Mouse (Mus musculus) cerebellum, postnatal 4 days (tissue): ENCODE results near the gene Rpp25l.
"Not testable (repeated sequence)": the region's sequence is repeated elsewhere in the genome, so short reads cannot be mapped to it uniquely, and the experiment has no call there.

Experiments used
- DNase-seq, 2 experiments: peaks; one replicate each; pipeline ENCODE4 v3.0.0; 2022; ENCODE audit warnings: low spot score in 2 of 2, mixed read lengths in 1 of 2

Gene Rpp25l

DNA sequence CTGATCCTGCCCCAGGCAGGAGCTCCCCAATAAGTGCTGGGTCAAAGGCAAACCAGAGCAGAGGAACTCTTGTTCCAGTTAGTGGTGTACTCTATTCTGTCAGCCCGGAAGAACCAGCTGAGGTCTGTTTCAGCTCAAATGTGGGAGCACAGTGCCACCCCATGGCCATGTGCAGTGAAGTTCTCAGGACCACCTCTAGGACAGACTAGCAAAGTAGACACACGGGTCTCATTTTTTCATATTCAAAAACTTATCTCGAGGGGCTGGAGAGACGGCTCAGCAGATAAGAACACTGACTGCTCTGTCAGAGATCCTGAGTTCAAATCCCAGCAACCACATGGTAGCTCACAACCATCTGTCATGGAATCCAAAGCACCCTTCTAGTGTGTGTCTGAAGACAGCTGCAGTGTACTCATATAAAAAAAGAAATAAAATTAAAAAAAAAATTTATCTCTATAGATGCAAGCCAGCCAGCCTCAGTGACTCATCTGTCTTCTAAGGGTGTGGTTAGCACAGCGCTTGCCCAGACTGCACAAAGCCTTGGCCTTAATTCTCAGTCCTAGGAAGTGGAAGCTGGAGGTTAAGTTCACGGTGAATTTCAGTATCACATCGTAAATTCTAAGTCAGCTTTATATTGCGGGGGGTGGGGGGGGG lies 24.4 kb upstream of the Rpp25l start:
- DNase-seq: peak; percentile 61 to 73

DNA sequence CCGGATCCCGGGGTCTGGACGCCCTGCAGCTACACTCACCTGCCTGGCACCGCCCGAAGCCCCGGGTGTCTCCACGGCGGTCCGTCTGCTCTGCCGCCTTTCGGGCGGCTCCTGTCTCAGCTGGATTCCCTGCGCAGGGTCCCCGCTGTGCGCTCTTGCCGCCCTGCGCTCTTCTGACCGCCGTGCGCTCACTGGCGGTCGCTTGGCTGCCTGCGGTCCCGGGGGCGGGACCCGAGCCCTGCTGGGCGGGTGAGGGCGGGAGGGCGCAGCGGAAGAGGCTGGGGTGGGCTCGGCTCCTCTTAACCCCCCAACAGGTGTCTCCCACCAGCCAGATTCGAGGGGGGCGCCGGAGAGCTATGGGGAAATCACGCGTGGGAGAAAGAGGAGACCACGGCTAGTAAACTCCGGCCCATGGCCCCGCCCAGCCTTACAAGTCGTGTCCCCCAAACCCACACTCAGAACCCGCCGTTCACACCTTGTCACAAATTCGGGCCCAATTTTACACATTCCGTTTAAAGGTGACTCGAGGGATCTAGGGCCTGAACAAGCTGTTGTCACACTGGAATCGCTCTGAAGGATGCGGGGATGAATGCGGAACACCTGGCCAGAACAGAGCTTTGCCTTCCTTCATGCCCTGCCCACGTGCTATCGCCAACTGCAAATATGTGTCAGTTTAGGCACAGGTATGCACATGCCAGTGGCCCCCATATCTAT lies 17.9 kb upstream of the Rpp25l start, which contains the start of gene Arid3c:
Arid3c (minus strand) TSS at position 91 of the 714 bp plus-strand sequence.
- DNase-seq: no peak

DNA sequence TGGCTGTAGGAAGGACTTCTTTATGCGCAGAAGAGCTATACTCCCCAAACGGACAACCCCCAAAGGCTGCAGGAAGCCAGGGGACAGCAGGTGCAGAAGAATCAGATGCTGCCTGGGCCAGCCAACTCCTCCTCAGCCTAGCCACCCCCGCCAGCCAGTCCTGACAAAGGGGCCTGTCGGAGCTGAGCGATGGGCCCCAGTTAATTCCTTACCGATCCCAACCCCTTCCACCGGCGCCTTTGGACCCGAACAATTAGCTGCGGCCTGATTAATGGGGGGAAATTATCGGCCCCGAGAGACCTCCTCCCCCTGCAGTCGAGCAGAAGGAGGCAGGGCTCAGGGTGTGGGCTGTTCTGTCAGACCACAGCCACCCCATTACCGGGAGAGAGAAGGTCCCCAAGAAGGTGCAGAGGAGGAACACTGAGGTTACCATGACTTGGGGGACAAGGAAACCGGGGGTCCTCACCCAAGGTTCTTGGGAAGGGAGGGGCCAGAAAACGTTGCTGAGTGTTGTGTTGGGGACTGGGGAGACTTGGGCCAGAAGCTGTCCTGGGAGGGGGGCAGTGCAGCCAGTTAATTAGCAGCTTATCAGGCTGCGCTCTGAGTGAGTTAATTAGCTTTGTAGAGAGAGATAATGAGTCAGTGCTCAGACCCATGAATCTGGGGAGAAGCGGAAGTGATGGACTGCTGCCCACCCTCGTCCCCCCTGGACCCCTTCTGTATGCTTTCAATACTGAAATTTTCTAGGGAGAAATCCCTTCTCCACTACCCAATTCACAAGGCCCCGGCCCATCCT lies 13.7 kb upstream of the Rpp25l start:
- no peak for DNase-seq

DNA sequence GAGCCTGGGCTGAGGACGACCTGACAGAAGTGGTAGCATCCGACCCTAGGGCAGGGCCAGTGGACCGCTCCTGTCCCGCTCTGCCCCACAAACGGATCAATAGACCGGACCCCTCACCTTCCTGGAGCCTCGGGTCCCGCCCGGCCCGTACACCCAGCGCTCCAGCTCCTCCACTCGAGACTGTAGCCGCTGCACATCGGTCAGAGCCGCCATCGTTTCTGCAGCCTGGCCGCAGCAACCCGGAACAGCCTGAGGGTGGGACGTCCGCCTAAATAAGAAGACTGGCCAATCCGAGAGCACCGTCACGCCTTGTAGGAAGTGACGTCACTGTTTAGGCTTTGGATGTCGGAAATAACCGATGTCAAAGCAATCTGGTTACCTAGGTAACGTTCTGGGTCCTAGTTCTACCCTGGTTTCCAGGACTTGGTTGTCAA lies 9.6 kb upstream of the Rpp25l start, which contains the start of gene Dctn3:
Dctn3 (minus strand) TSS at position 253 of the 434 bp plus-strand sequence.
- peak in 1 of 2 experiments; percentile 79 for DNase-seq

DNA sequence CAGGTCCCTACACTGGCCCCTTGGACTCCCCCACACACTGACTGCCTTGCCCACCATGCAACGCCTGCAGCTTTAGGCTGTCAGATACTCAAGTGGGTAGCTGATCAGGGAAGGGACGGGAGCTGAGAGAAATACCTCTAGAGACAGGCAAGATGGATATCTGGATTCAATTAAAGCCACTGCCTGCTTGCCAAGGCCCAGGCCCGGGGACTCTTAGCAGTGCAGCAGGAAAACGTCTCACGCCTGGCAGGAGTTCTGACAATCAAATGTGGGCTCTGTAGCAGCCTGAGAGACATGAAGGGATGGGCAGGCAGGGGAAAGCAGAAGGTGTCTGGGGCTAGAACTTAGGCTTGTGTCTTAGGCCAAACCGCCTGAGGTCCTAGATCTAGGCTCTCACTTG lies 3.5 kb upstream of the Rpp25l start:
- DNase-seq: no peak

DNA sequence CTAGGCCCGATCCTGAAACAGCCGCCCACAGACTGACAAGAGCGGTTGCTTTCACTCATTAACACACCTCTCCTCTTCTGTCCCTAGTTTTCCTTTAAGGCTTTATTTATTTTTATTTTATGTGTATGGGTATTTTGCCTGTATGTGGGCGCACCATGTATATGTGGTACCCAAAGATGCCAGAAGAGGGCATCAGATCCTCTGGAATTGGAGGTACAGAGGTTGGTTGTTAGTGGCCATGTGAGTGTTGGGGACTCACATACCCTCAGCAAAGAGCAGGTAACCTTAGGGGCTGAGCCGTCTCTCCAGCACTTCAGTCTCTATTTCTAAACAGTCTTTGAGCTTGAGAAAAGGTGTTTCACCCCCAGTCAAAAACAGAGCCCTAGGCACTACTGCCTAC lies 2.3 kb upstream of the Rpp25l start:
- DNase-seq: peak in 1 of 2 experiments; percentile 55

DNA sequence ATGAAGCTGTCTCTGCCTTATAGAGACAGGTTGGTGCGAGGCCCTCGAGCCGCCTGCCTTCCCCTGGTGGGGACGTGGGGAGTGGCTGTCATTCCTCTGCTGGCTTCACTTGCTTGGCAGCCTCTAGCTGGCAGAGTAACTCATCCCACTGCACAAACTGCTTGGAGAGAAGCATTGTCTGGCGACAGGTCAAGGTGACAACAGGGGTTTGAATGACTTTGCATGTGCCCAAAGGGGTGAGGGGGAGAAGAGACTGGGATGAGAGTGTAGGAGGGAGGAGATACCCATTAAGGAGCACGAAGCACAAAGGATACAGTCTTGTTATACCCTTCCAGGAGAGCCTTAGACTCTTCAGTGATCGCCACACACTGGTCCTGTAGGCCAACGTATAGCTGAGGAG lies 1.7 kb upstream of the Rpp25l start:
- no peak for DNase-seq

DNA sequence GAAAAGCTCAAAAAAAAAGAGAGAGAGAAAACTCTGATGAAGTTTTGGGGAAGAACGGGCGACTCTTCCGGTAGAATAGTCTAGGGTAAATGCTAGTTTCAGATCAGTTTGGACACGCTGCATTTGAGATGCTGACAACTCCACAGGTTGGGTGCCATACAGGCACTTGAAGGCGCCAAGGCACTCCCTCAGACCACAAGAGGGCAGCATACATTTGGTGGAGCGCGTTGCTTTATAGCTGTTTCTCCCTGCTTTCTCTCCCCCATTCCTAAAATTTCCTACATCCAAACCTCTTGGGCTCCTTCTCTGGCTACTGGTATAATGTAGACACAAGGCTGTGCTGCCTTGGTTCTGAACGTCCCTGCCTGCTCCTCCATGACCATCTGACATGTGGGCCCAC lies 942 bp upstream of the Rpp25l start:
- DNase-seq: peak in 1 of 2 experiments; percentile 69

DNA sequence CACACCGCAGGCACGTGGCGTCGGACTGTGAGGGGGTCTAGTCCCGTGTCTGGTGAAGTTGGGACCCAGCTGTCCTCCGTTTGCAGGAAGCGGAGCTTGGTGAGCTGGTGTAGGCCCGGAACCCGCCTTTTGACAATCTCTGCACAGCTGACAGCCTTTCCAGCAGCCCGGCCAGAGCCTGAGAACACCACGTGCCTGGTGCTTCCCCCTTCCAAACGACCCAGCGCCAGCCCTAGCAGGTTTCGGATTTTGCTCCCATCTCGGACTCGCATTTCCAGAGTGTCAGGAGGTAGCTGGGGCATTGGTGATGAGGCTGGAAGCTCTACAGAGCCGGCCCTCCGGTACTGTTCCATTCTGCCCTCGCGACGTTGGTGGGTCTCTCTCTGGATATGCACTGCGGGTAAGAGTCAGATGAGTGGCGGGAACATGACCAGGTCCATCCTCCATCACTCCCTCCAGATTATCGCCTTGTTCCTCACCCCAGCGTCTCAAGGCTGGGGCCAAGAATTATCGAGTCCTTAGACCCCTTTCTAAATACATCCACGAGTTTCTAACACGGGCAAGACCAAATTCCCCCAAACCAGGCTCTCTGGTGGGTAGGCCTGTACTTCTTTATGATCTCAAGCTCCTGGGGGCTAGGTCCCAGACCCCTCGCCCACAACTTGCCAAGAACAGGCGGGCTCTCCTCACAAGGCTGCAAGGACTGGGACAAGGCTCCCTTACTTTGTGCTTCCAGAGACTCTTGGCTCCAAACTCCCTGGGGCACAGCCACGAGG lies 725 bp downstream of the Rpp25l start:
- DNase-seq: no peak

DNA sequence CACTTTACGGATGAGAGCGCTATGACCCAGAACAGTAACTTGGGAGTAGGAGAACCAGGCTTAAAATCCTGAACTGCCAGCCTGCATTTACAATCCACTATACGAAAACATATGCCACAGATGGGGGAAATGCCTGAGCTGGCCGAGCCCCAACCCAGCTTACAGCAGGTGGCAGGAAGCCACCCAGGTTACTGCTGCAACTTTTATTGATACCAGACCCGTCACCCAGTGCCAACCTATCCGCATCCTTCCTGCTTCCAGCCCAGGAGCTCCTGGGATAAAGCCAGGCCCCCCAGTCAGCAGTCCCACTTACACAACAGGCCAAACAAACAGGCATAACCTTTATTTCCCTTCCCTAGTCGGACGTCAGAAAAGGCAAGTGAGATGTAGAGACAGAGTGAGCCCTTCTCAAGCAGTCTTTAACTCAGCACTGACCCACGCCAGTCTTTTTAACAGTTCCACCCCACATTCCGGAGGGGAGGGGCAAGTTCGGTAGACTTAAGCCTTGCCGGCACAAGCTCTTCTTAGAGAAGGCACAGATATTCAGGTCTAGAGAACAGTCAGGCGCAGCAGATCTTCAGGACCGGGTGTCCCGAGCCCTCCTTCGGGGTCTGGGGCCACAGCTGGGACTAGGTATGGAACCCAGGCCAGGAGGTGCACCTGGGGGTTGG lies 1.5 kb downstream of the Rpp25l start:
- no peak for DNase-seq

DNA sequence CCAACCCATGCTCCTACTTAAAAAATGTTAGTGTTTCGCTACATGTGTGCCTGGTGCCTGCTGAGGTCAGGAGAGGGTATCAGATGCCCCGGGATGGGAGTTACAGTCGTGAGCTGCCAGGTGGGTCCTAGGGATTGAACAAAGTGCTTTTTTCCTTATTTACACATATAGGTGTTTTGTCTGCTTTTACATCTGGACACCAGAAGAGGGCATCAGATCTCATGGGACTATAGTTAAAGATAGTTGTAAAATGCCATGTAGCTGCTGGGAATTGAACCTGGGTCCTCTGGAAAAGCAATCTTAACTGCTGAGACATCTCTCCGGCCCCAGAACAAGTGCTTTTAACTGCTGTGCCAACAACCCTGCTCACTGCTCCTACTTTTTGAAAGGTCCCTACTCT lies 3.1 kb downstream of the Rpp25l start:
- no peak for DNase-seq

DNA sequence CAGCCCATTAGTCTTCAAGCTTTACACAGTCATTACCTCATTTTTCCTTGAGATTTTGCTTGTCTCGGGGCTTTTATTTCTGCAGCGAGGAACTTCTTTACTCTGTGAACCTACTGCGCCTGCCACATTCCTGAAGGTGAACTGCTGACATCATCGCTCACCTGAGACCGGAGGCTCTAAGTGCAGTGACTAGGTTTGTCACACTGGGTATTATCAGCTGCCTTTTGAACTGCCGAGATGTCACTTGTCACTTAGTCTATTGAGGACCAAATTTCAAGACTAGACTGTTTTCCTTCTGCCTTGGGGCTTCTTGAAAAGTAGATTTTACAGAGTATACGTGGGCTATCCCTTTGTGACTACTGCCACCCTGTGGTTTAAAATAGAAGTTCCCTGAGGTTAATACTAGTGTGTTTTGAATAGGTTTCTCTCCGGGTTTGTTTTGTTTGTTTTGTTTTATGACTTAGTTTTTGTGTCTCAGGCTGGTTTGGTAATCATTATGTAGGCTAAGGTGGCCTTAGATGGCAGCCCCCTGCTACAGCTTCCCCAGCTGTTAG lies 5.1 kb downstream of the Rpp25l start:
- no peak for DNase-seq

DNA sequence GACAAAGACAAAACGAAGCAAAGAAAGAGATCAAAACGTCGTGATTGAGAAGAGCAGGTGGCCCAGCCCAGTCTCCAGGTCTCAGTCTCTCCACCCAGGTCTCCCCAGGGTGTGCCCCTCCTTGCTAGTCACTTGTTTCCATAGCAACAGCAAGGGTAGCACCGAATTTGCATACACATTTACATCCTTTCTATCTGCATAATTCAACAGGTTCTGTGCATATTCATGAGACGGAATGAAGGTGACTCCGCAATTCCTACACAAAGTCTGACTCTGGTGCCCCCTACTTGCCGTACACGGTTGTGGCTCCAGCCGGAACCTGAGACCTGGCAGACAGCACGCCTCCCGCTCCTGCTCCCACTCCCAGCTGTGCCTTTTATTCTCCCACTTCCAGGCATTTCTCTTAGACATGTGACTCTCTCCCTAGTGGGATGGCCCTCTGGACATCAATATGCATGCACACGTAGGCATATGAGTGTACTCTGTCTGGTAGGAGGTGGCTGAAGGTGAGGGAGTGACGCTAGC lies 6.3 kb downstream of the Rpp25l start:
- peak in 1 of 2 experiments; percentile 74 for DNase-seq

DNA sequence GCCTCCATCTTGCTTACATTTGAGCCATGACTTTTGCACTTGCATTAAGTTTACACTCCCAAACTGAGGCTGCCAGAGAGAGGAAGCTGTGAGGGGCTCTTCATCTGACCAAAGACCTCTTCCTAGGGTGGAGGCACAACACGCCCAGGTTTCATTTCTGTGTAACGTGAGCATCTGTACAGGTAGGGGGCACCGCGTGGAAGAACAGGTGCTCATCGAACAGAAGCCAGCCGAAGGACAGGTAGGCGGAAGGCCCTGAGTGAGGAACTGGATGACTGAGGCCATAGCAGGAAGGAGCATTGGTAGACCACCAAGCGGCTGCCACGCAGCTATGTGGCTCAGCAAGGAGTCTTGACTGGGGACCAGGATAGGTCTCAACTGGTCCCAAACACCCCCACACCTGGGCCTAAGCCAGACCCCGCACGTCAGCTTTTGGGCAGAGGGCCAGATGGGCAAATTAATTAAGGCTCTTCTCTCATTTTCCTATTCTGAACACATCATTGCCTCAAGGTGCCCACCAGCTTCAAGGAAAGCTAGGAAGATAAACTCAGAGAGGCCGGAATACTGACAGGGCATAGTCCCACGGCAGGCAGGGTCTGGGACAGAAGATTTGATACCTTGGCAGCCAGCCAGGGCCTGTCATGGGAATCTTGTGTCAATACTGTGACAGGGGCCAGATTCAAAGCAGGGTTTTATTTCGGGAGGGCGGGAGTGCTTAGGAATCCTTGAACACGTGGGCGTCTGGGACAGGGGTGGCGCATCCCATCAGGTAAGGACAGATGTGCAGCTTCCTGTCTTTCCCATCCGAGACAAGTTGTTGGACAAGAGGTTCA lies 7.2 kb downstream of the Rpp25l start:
- no peak for DNase-seq

DNA sequence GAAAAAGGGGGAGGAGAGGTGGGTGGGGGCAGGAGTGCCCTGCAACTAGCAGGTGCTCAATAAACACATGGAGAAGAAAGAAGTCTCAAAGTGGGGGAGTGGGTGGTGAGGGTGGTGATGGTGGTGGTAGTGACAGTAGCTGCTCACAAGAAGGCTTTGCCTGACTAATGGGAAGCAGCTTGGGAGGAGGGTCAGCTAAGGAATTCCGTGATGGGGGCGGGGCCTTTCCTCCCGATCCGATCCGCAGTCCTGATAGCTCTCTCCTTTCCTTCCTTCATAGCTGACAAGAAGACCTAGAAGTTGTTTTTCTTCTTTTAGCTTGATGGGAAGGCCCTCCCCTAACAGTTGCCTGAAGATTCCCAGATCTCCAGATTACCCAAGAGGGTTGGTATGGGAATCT lies 8.7 kb downstream of the Rpp25l start:
- DNase-seq: no peak

DNA sequence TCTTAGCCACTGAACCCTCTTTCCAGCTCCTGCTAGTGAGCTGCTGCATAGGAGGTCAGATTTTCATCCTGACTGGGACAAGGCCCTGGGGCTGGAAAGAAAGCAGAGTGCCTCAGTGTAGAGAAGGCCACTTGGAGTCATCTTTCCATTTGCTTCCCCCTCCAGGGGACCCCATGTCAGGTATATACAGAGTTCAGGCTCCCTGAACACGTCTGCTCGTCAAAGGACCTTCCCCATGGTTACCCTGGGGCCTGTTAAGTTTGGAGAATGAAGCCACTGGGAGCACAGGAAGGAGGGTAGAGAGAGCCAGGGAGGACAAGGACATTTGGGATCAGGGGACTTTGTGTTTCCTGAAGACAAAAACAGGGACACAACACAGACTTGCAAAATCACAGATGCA lies 11.1 kb downstream of the Rpp25l start:
- not testable (repeated sequence) for DNase-seq

DNA sequence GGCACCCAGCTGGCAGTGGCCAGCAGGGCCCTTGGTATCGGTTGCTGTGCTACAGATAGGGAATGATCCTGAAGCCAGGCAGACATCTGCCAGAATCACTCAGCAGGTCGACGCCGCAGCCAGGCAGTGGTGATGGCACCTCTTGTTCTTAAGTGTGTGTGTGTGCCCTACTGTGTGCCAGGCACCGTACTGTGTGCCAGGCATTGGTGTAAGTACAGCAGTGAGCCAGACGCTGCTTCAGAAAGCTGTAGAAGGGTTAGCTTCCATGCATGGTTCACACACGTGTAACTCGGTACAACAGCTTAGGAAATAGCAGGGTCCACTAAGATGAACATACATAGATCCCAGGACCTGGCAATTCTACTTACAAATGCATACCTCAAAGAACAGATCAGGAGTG lies 13.1 kb downstream of the Rpp25l start:
- DNase-seq: not testable (repeated sequence)

DNA sequence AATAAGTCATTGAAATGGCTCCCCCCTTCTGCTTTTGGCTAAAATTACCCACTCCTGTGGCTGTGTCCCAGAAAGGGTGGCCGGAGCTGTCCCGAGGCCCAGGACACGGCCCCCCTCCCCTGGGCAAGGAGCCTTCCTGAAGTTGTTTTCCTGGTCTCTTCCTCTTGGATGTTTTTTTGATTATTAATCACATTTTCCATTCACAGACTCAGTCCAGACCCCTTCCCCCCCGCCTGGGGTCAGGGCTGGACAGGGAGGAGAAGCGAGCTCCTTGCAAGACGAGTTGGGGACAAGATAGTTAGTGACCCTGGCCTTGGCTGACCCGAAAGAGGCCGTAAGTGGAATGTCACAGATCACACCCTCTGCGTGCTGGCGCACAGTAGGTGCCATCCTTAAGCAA lies 13.6 kb downstream of the Rpp25l start, which contains the start of gene Il11ra1:
Il11ra1 (plus strand) TSS at position 207 of the 400 bp plus-strand sequence.
- DNase-seq: not testable (repeated sequence)

DNA sequence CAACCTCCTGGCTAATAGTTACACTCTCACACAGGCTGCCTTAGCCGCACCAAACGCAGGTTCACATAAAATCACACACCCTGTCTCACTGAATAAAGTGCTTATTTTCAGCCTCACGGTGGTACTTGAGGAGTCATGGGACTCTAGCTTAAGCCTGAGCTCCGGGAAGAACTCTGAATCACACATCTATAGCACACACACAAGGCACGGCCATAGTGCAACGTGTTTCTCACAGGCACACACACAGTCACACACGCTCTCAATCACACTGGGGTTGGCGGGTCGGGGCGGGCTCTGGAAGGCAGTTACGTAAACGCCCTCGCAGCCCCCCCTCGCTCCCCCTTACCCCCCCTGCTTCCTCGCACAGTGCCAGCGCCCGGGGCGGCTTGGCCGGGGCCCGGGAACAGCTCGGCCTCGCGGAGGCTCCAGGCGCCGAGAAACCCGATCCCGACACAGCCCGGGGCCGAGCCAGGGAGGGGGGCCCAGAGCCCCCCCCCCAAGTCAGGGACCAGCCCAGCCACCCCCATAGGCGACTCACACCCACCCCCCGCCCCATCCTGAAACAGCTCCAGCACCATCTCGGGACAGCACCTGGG lies 14.8 kb downstream of the Rpp25l start:
- DNase-seq: not testable (repeated sequence)
